Mouse (Mus musculus): ENCODE data around the gene Glb1. TPM values are rescaled to one million over a fixed set of nuclear protein-coding genes. Genes with fewer than 3 reads are reported as not detected.
A peak's percentile ranks its signal among the peaks of the same experiment; 100 is the strongest.

Glb1 gene
- polyA plus RNA-seq, 1 experiment from 2014 or later = 53.2 TPM

DNA sequence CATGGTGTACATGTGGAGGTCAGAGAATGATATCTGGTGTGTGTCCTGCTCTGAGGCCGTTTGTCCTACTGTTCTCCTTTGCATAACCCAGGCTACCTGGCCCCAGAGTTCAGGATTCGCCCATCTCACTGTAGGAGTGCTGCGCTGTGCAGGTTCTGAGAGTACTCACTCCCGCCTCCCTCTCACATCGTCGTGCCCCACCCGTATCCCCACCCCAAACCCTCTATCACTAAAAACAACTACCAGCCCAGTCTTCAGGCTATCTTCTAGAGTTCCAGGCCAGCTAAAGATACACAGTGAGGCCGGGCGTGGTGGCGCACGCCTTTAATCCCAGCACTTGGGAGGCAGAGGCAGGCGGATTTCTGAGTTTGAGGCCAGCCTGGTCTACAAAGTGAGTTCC is 1.2 kb upstream of the Glb1 start:
- Histone ChIP-seq H3K9ac (ENCODE audit: low read length) (no peak overlapping the region), H3K4me2 (ENCODE audit: low read length) (no peak overlapping the region), H3K4me3 (ENCODE audit: control insufficient read depth in 1 of 2, insufficient read depth in 1 of 2, low read depth in 1 of 2, low read length in 2 of 2) (no peak overlapping the region), H3K36me3 (ENCODE audit: control insufficient read depth, insufficient read depth, low read length) (peaks cover 7% of the 10 kb centered on the region), H3K4me1 (ENCODE audit: control insufficient read depth in 2 of 2, insufficient read depth in 2 of 2, low read length in 2 of 2) (peaks cover 5 to 8% of the 10 kb centered on the region in 2 experiments), H3K9me3 (ENCODE audit: control insufficient read depth, low read length) (no peaks in the 10 kb centered on the region), H3K27ac (replicated peaks in 1 of 2; ENCODE audit: control insufficient read depth in 1 of 2, insufficient read depth in 1 of 2, low read depth in 2 of 2, low read length in 2 of 2) (no peak overlapping the region), H3K27me3 (ENCODE audit: control insufficient read depth, insufficient read depth, low read length) (no peaks in the 10 kb centered on the region)
- 87% methylated on average over 12 of the region's 12 CpGs for WGBS
- no peak for ATAC-seq (ENCODE audit: insufficient number of reproducible peaks, insufficient read depth, low FRiP score, low read depth)

GRCm38 (mm10) chr9:114400588-114400948 is 308 bp upstream of the Glb1 start:
- 26% methylated on average over 5 of the region's 5 CpGs for WGBS
- Histone ChIP-seq H3K9ac (ENCODE audit: low read length) (peak overlapping the region; percentile 95), H3K4me1 (ENCODE audit: control insufficient read depth in 2 of 2, insufficient read depth in 2 of 2, low read length in 2 of 2) (peaks cover 5 to 8% of the 10 kb centered on the region in 2 experiments), H3K36me3 (ENCODE audit: control insufficient read depth, insufficient read depth, low read length) (peaks cover 16% of the 10 kb centered on the region), H3K27ac (replicated peaks in 1 of 2; ENCODE audit: control insufficient read depth in 1 of 2, insufficient read depth in 1 of 2, low read depth in 2 of 2, low read length in 2 of 2) (peak overlapping the region; percentile 50 to 92), H3K4me2 (ENCODE audit: low read length) (peak overlapping the region; percentile 68), H3K4me3 (ENCODE audit: control insufficient read depth in 1 of 2, insufficient read depth in 1 of 2, low read depth in 1 of 2, low read length in 2 of 2) (peak overlapping the region; percentile 87 to 91), H3K27me3 (ENCODE audit: control insufficient read depth, insufficient read depth, low read length) (no peaks in the 10 kb centered on the region), H3K9me3 (ENCODE audit: control insufficient read depth, low read length) (no peaks in the 10 kb centered on the region)
- ATAC-seq (ENCODE audit: insufficient number of reproducible peaks, insufficient read depth, low FRiP score, low read depth) = no peak

DNA sequence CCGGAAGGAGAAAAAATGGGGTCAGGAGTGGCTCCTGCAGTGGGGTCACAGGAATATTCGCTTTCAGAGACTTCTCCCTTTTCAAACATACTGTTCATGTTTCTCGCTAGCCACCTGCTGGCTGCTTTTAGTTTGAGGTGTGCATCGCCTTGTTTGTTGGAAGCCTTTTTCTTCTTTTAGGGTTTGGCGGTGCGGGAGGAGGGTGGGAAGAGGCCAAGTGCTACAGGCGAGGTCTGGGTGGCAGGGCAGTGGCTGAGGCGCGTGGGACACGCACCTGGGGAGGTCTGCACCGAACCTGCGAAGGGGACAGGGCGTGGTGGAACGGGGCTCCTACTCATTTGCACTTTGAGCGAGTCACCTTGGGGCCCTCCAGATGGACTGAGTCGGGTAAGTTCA is 807 bp downstream of the Glb1 start:
- Histone ChIP-seq H3K36me3 (ENCODE audit: control insufficient read depth, insufficient read depth, low read length) (peaks cover 27% of the 10 kb centered on the region), H3K27ac (replicated peaks in 1 of 2; ENCODE audit: control insufficient read depth in 1 of 2, insufficient read depth in 1 of 2, low read depth in 2 of 2, low read length in 2 of 2) (peak overlapping the region; percentile 91 to 92), H3K9ac (ENCODE audit: low read length) (peak overlapping the region; percentile 95), H3K9me3 (ENCODE audit: control insufficient read depth, low read length) (no peaks in the 10 kb centered on the region), H3K4me2 (ENCODE audit: low read length) (peak overlapping the region; percentile 68), H3K27me3 (ENCODE audit: control insufficient read depth, insufficient read depth, low read length) (no peaks in the 10 kb centered on the region), H3K4me3 (ENCODE audit: control insufficient read depth in 1 of 2, insufficient read depth in 1 of 2, low read depth in 1 of 2, low read length in 2 of 2) (peak overlapping the region; percentile 87 to 91), H3K4me1 (ENCODE audit: control insufficient read depth in 2 of 2, insufficient read depth in 2 of 2, low read length in 2 of 2) (peaks cover 5 to 8% of the 10 kb centered on the region in 2 experiments)
- WGBS = 4% methylated on average over 16 of the region's 16 CpGs
- ATAC-seq (ENCODE audit: insufficient number of reproducible peaks, insufficient read depth, low FRiP score, low read depth) = no peak

DNA sequence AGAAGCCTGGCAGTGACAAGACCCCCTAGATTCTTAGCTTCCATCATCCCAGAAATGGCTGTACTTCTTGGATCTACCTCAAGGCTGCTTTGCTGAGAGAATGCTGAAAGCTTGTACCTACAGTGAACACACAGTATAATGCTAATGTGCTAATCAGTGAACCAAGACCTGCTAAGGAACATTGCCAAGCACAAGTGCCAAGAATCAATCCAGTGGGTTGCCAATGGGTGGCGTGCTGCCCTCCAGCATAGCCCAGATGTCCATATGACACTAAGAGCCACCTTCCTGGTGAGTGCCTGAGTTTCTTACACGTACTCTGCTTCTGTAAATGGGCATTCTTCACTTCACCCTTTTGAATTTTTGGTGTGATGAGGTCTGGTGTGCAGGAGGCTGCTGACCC is 6.8 kb downstream of the Glb1 start:
- Histone ChIP-seq H3K4me1 (ENCODE audit: control insufficient read depth in 2 of 2, insufficient read depth in 2 of 2, low read length in 2 of 2) (peaks cover 6% of the 10 kb centered on the region in 2 experiments), H3K9ac (ENCODE audit: low read length) (no peak overlapping the region), H3K9me3 (ENCODE audit: control insufficient read depth, low read length) (peaks cover 5% of the 10 kb centered on the region), H3K4me2 (ENCODE audit: low read length) (no peak overlapping the region), H3K36me3 (ENCODE audit: control insufficient read depth, insufficient read depth, low read length) (peaks cover 72% of the 10 kb centered on the region), H3K27ac (replicated peaks in 1 of 2; ENCODE audit: control insufficient read depth in 1 of 2, insufficient read depth in 1 of 2, low read depth in 2 of 2, low read length in 2 of 2) (no peak overlapping the region), H3K4me3 (ENCODE audit: control insufficient read depth in 1 of 2, insufficient read depth in 1 of 2, low read depth in 1 of 2, low read length in 2 of 2) (no peak overlapping the region), H3K27me3 (ENCODE audit: control insufficient read depth, insufficient read depth, low read length) (no peaks in the 10 kb centered on the region)
- 85% methylated on average over 2 of the region's 2 CpGs for WGBS
- no peak for ATAC-seq (ENCODE audit: insufficient number of reproducible peaks, insufficient read depth, low FRiP score, low read depth)

GRCm38 (mm10) chr9:114410313-114410862 is 9.5 kb downstream of the Glb1 start:
- no peak overlapping the region for H3K9ac ChIP-seq (ENCODE audit: low read length)
- peaks cover 5% of the 10 kb centered on the region for H3K9me3 ChIP-seq (ENCODE audit: control insufficient read depth, low read length)
- H3K27me3 ChIP-seq (ENCODE audit: control insufficient read depth, insufficient read depth, low read length) = no peaks in the 10 kb centered on the region
- H3K4me2 ChIP-seq (ENCODE audit: low read length) = no peak overlapping the region
- H3K4me1 ChIP-seq (ENCODE audit: control insufficient read depth in 2 of 2, insufficient read depth in 2 of 2, low read length in 2 of 2) = peaks cover 7 to 8% of the 10 kb centered on the region in 2 experiments
- peaks cover 63% of the 10 kb centered on the region for H3K36me3 ChIP-seq (ENCODE audit: control insufficient read depth, insufficient read depth, low read length)
- ATAC-seq (ENCODE audit: insufficient number of reproducible peaks, insufficient read depth, low FRiP score, low read depth) = no peak
- H3K27ac ChIP-seq (replicated peaks in 1 of 2; ENCODE audit: control insufficient read depth in 1 of 2, insufficient read depth in 1 of 2, low read depth in 2 of 2, low read length in 2 of 2) = no peak overlapping the region
- WGBS = 94% methylated on average over 11 of the region's 11 CpGs
- no peak overlapping the region for H3K4me3 ChIP-seq (ENCODE audit: control insufficient read depth in 1 of 2, insufficient read depth in 1 of 2, low read depth in 1 of 2, low read length in 2 of 2)

DNA sequence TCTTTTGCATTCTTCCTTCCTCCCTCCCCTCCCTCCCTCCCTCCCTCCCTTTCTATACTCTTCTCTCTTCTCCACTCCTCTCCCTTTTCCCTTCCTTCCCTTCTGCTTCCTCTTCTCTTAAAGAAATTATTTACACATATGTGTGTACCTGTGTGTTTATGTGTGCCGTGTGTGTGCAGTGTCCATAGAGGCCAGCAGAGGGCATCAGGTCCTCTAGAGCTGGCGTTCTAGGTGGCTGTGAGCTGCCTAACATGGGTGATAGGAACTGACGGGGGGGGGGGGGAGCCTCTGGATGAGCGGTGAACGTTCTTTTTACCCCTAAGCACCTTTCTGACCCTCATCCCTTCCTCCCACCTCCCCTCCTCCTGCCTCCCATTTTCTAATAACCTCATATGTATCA is 10.4 kb downstream of the Glb1 start:
- Histone ChIP-seq H3K9me3 (ENCODE audit: control insufficient read depth, low read length) (peaks cover 5% of the 10 kb centered on the region), H3K9ac (ENCODE audit: low read length) (no peak overlapping the region), H3K27me3 (ENCODE audit: control insufficient read depth, insufficient read depth, low read length) (no peaks in the 10 kb centered on the region), H3K36me3 (ENCODE audit: control insufficient read depth, insufficient read depth, low read length) (peaks cover 54% of the 10 kb centered on the region), H3K4me3 (ENCODE audit: control insufficient read depth in 1 of 2, insufficient read depth in 1 of 2, low read depth in 1 of 2, low read length in 2 of 2) (no peak overlapping the region), H3K4me2 (ENCODE audit: low read length) (no peak overlapping the region), H3K4me1 (ENCODE audit: control insufficient read depth in 2 of 2, insufficient read depth in 2 of 2, low read length in 2 of 2) (peaks cover 7 to 8% of the 10 kb centered on the region in 2 experiments), H3K27ac (replicated peaks in 1 of 2; ENCODE audit: control insufficient read depth in 1 of 2, insufficient read depth in 1 of 2, low read depth in 2 of 2, low read length in 2 of 2) (no peak overlapping the region)
- WGBS = 88% methylated on average over 5 of the region's 5 CpGs
- ATAC-seq (ENCODE audit: insufficient number of reproducible peaks, insufficient read depth, low FRiP score, low read depth) = no peak

DNA sequence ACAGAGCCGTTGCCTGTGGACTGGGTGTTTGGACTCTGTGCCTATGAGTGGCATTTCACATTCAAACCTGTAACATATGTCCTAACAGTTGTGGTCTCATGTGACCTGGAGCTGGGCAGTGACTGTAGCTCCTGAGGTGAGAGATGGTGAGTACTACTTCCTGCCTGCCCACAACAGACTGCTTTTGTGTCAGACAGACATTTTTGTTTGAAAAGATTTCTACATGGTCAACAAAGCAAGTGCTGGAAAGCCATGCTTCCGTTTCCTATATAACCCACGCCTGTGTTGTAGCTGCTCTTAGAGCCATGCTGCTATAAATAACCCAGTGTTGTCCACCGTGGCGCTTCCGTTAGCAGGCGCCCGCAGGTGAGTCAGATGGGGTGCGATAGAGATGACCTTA is 11.5 kb downstream of the Glb1 start:
- peaks cover 50% of the 10 kb centered on the region for H3K36me3 ChIP-seq (ENCODE audit: control insufficient read depth, insufficient read depth, low read length)
- peaks cover 7 to 8% of the 10 kb centered on the region in 2 experiments for H3K4me1 ChIP-seq (ENCODE audit: control insufficient read depth in 2 of 2, insufficient read depth in 2 of 2, low read length in 2 of 2)
- H3K4me2 ChIP-seq (ENCODE audit: low read length) = no peak overlapping the region
- peaks cover 5% of the 10 kb centered on the region for H3K9me3 ChIP-seq (ENCODE audit: control insufficient read depth, low read length)
- no peak overlapping the region for H3K9ac ChIP-seq (ENCODE audit: low read length)
- no peak for ATAC-seq (ENCODE audit: insufficient number of reproducible peaks, insufficient read depth, low FRiP score, low read depth)
- H3K27ac ChIP-seq (replicated peaks in 1 of 2; ENCODE audit: control insufficient read depth in 1 of 2, insufficient read depth in 1 of 2, low read depth in 2 of 2, low read length in 2 of 2) = no peak overlapping the region; a peak in 1 of 4 replicates
- no peaks in the 10 kb centered on the region for H3K27me3 ChIP-seq (ENCODE audit: control insufficient read depth, insufficient read depth, low read length)
- no peak overlapping the region for H3K4me3 ChIP-seq (ENCODE audit: control insufficient read depth in 1 of 2, insufficient read depth in 1 of 2, low read depth in 1 of 2, low read length in 2 of 2)
- 40% methylated on average over 9 of the region's 9 CpGs for WGBS

GRCm38 (mm10) chr9:114413866-114414265 is 13.0 kb downstream of the Glb1 start:
- Histone ChIP-seq H3K27me3 (ENCODE audit: control insufficient read depth, insufficient read depth, low read length) (no peaks in the 10 kb centered on the region), H3K9ac (ENCODE audit: low read length) (no peak overlapping the region), H3K4me3 (ENCODE audit: control insufficient read depth in 1 of 2, insufficient read depth in 1 of 2, low read depth in 1 of 2, low read length in 2 of 2) (no peak overlapping the region), H3K9me3 (ENCODE audit: control insufficient read depth, low read length) (peaks cover 5% of the 10 kb centered on the region), H3K27ac (replicated peaks in 1 of 2; ENCODE audit: control insufficient read depth in 1 of 2, insufficient read depth in 1 of 2, low read depth in 2 of 2, low read length in 2 of 2) (no peak overlapping the region), H3K36me3 (ENCODE audit: control insufficient read depth, insufficient read depth, low read length) (peaks cover 39% of the 10 kb centered on the region), H3K4me2 (ENCODE audit: low read length) (no peak overlapping the region), H3K4me1 (ENCODE audit: control insufficient read depth in 2 of 2, insufficient read depth in 2 of 2, low read length in 2 of 2) (peaks cover 7 to 8% of the 10 kb centered on the region in 2 experiments)
- 80% methylated on average over 12 of the region's 12 CpGs for WGBS
- ATAC-seq (ENCODE audit: insufficient number of reproducible peaks, insufficient read depth, low FRiP score, low read depth) = no peak

Data from heart, embryonic 14.5 days (tissue).